Mouse (Mus musculus) CD4-positive naive resting alpha-beta T cell, adult 76 days (primary cell): ENCODE measurements around the gene Zdhhc19. TPM values are rescaled to one million over a fixed set of nuclear protein-coding genes. Genes with fewer than 3 reads are reported as not detected.

Experiments used
- total RNA-seq: library from RNA; stranded (reverse); gene quantifications from one replicate; pipeline ENCODE4 v1.2.4, GENCODE M21; 2023

Gene Zdhhc19
- total RNA-seq, result not detected

DNA sequence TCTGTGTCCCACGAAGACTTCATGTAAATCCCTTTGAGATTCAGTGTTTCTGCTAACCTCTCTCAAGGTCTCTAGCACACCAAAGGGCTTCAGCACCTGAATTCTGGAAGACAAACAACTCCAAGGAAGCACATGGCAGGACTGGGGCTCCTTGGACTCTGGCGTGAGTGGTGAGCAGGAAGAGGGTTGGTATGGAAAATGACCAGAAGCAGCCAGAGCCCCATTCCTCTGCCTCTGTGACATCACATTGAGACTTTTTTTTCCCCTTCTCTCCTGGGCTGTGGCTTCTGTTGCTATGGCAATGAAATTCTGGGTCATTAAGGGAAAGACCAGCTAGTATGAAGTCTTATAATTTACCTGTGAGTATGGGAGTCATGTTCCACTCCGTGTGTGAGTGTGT lies at the start of gene Zdhhc19:
Zdhhc19 (plus strand) TSS at position 301 of the 400 bp plus-strand sequence.

DNA sequence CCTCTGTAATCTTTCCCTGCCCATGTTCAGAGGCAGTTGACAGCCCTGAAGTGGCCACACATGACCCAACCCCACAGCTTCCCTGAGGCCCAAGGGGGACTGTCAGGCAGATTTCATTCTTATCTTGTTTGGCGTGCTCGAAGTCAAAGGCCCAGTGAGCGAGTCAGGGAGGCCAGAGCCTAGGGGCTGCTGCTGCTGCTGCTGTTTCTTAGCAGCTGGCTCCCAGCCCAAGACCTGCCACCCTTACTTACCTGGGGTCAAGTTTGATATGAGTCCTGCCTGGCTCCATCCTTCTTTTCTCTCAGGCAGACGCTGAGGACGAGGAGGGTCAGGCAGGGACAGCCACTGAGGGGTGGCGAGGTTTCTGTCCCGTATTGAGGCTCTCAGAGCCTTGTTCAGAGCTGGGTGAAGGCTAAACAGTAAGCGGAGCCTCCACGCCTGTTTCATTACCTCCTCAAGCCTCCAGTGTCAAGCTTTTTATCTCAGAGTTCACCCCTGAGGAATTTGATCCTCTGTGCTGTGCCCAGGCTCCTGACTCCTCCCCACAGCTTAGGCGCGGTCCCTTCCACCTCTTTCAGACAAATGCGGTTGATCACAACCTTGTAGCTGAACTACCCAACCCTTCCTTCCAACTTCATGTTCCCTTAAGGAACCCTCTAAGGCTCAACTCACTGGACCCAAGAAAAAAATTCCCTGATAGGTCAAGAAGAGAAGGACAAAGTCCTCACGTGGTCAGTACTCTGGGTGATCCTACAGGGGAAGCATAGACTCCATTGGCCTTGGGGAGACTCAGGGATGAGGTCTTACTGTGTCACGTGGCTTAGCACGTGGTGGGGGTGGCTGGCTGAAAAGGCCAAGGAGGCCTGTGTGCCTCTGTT lies 8.6 kb upstream of the Zdhhc19 start, which contains the start of gene Slc51a:
Slc51a (minus strand) TSS at position 646 of the 878 bp plus-strand sequence.

DNA sequence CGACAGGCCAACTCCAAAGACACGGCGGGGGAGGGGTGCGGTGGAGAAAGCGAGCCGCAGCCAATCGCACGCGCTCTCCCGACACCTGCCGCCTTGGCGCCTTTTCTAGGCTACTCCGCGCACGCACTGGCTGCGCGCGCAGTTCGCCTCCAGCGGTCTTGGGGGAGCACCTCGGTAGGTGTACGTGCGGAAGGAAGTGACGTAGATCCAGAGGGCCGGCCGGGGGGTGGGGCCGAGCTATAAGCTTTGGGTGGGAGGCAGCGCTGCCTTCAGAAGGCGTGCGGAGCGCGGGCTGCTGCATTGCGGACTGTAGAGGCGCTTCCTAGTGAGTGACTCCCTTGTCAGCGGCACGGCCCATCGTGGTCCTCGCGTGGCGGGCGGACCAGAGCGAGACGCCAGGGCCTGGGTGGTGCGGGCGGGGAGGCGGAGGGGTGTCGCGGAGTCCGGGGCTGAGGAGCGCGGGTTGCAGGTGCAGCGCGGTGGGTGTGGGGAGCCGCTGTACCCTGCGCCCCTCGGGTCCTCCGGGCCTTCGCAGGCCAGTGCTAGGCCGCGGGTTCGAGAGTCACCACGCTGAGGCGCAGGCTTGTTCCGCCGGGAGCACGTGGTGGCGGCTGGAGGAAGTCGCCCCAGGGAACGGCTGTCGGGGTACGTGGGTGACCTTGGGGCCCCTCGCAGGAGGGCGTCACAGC lies 112.8 kb downstream of the Zdhhc19 start, which contains the start of gene Tfrc:
Tfrc (plus strand) TSS at position 209 of the 689 bp plus-strand sequence.

Other genes starting within 250 kb of the Zdhhc19 start
- gene Fbxo45, start 249.1 kb upstream of the Zdhhc19 start, total RNA-seq, result 9.7 TPM
- gene Wdr53, start 249.0 kb upstream of the Zdhhc19 start, total RNA-seq, result 11.8 TPM
- gene Smco1, start 224.8 kb upstream of the Zdhhc19 start, total RNA-seq, result 0.53 TPM
- gene Rnf168, start 218.8 kb upstream of the Zdhhc19 start, total RNA-seq, result 18.6 TPM
- 89.5 TPM for gene Ubxn7, start 164.0 kb upstream of the Zdhhc19 start, total RNA-seq
- not detected for gene Tm4sf19, start 95.8 kb upstream of the Zdhhc19 start, total RNA-seq
- 0.97 TPM for gene Tctex1d2, start 76.6 kb upstream of the Zdhhc19 start, total RNA-seq
- gene Pcyt1a, start 65.3 kb upstream of the Zdhhc19 start, total RNA-seq, result 32.7 TPM
- not detected for gene Slc51a, start 8.4 kb upstream of the Zdhhc19 start, total RNA-seq
- 69.4 TPM for gene Tfrc, start 112.7 kb downstream of the Zdhhc19 start, total RNA-seq
- gene Tnk2, start 147.6 kb downstream of the Zdhhc19 start, total RNA-seq, result 66.5 TPM
- not detected for gene Muc4, start 239.6 kb downstream of the Zdhhc19 start, total RNA-seq